Mouse (Mus musculus) Patski (cell line): ENCODE measurements at regions not wholly inside any gene's neighbourhood (a gene's known extent, or its start where the extent isn't known, plus 50 kb on each side); places are given as distances from the start of the nearest gene placed in this dataset.

Experiments used
- ATAC-seq: fragments of 100-300 bp; one replicate; pipeline ENCODE4 v1.8.0; 2021
- CTCF ChIA-PET: fragments of 350-600 bp; sonication (Branson Sonifier 250); formaldehyde crosslinking; loops from one replicate; lab custom pipeline; 2022; ENCODE audit warnings: inconsistent platforms; lab: Charles Lee
- POLR2A ChIA-PET: fragments of 350-600 bp; sonication (Branson Sonifier 250); formaldehyde crosslinking; loops from one replicate; lab custom pipeline; 2022; ENCODE audit warnings: antibody characterized with exemption, inconsistent platforms; lab: Charles Lee
- DNase-seq: peaks from one replicate; pipeline ENCODE4 v3.0.0-alpha.2; 2011; ENCODE audit warnings: low read depth, low spot score
- H3K27me3 ChIP-seq: fragments of 371-371 bp; one replicate; pipeline ENCODE4 v1.5.1; 2021
- CTCF ChIP-seq: fragments of 100-300 bp; IDR thresholded peaks from one replicate; pipeline ENCODE4 v1.5.1; 2021
- in situ Hi-C: fragments of 300-500 bp; cut with MboI; formaldehyde crosslinking; loops from 3 replicates; pipeline ENCODE4 v1.11.1; 2018; ENCODE audit warnings: low pct_unique_long_range_greater_than_20kb, mixed read lengths

- POLR2A ChIA-PET, result no interaction called here
- no peaks in the 10 kb centered on the region for H3K27me3 ChIP-seq
- ATAC-seq, result no peak
- no peak for TF ChIP-seq CTCF
- DNase-seq, result no peak
- CTCF ChIA-PET, result no interaction called here
- in situ Hi-C loops, result no loop called here
Measured at GRCm38 (mm10) chr11:113122137-113122536, 340.1 kb downstream of the Sox9 start.

DNA sequence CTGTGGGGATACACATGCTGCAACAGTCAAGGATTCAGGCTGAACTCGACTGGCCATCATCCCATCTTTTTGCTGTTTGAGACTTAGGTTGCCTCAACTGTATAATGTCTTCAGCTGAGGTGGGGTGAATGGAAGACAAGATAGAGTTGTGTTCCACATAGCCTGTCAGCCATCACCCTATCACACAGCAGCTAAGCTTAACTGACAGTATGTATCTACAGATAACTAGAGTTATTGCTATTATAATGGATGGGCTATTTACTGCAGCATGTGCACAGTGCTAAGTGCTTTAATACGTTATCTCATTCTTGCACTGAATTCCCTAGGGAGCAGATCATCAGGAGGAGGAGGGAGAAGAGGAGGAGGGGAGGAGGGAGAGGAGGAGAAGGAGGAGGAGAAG lies 340.9 kb downstream of the Sox9 start:
- POLR2A ChIA-PET, result no interaction called here
- ATAC-seq (no peak), DNase-seq (no peak)
- in situ Hi-C loops, result no loop called here
- TF ChIP-seq CTCF, result no peak
- no peaks in the 10 kb centered on the region for H3K27me3 ChIP-seq
- CTCF ChIA-PET, result no interaction called here

- DNase-seq, result no peak
- CTCF ChIA-PET, result no interaction called here
- H3K27me3 ChIP-seq, result no peaks in the 10 kb centered on the region
- no peak for TF ChIP-seq CTCF
- POLR2A ChIA-PET, result no interaction called here
- ATAC-seq, result no peak
- in situ Hi-C loops, result no loop called here
Measured at GRCm38 (mm10) chr11:113125832-113126231, 343.8 kb downstream of the Sox9 start.

- no peaks in the 10 kb centered on the region for H3K27me3 ChIP-seq
- CTCF ChIA-PET, result no interaction called here
- TF ChIP-seq CTCF, result no peak
- in situ Hi-C loops, result no loop called here
- POLR2A ChIA-PET, result no interaction called here
- DNase-seq (no peak), ATAC-seq (no peak)
Measured at GRCm38 (mm10) chr11:113129192-113129591, 347.2 kb downstream of the Sox9 start.

GRCm38 (mm10) chr11:113129975-113130374 lies 348.0 kb downstream of the Sox9 start:
- no peaks in the 10 kb centered on the region for H3K27me3 ChIP-seq
- ChIA-PET POLR2A (no interaction called here), CTCF (no interaction called here)
- in situ Hi-C loops, result no loop called here
- ATAC-seq, result no peak
- TF ChIP-seq CTCF, result no peak
- DNase-seq, result no peak

GRCm38 (mm10) chr11:113132078-113133064 lies 350.3 kb downstream of the Sox9 start:
- DNase-seq (no peak), ATAC-seq (no peak)
- ChIA-PET POLR2A (interaction anchor here (0.6 kb wide), 2 partner anchors 19 to 57 kb away, joined by 3 to 6 read pairs; no protein-coding TSS in a partner anchor), CTCF (no interaction called here)
- in situ Hi-C loops, result no loop called here
- TF ChIP-seq CTCF, result no peak
- no peaks in the 10 kb centered on the region for H3K27me3 ChIP-seq

GRCm38 (mm10) chr11:113133407-113133806 lies 351.4 kb downstream of the Sox9 start:
- no peaks in the 10 kb centered on the region for H3K27me3 ChIP-seq
- CTCF ChIA-PET, result no interaction called here
- POLR2A ChIA-PET, result no interaction called here
- ATAC-seq, result no peak
- in situ Hi-C loops, result no loop called here
- TF ChIP-seq CTCF, result no peak
- no peak for DNase-seq

DNA sequence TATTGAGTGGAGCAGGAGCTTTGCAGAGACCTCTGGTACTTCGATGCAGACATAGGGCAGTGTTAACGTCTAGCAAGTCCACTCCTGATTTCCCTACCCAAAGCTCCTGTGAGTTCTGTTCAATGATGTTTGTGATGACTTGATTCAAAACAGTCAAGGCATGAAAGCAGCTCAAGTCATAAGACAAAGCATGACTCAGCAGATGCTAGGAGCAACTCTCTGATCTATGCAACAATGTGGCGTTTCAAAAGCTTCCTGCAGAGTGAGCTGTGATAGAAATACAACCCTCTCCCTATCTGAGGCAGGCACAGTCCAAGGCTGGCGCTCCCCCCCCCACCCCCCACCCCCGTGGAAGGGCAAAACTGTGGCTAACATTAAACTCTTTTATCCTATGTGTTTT lies 353.2 kb downstream of the Sox9 start:
- in situ Hi-C loops, result no loop called here
- TF ChIP-seq CTCF, result no peak
- no peaks in the 10 kb centered on the region for H3K27me3 ChIP-seq
- ChIA-PET POLR2A (interaction anchor here (0.6 kb wide), 1 partner anchor 352 kb away, joined by 3 read pairs; no protein-coding TSS in a partner anchor), CTCF (interaction anchor here (1.1 to 1.4 kb wide), 3 partner anchors 8 to 29 kb away, joined by 3 to 4 read pairs (median 4); no protein-coding TSS in a partner anchor)
- DNase-seq (no peak), ATAC-seq (peak; percentile 65)

GRCm38 (mm10) chr11:113138462-113138861 lies 356.4 kb downstream of the Sox9 start:
- CTCF ChIA-PET, result no interaction called here
- TF ChIP-seq CTCF, result no peak
- no peak for DNase-seq
- POLR2A ChIA-PET, result no interaction called here
- H3K27me3 ChIP-seq, result no peaks in the 10 kb centered on the region
- no peak for ATAC-seq
- in situ Hi-C loops, result no loop called here

GRCm38 (mm10) chr11:113140595-113140994 lies 358.6 kb downstream of the Sox9 start:
- in situ Hi-C loops, result no loop called here
- POLR2A ChIA-PET, result no interaction called here
- CTCF ChIA-PET, result interaction anchor here (0.9 kb wide), 1 partner anchor 30 kb away, joined by 3 read pairs; no protein-coding TSS in a partner anchor
- DNase-seq, result no peak
- no peak for ATAC-seq
- H3K27me3 ChIP-seq, result no peaks in the 10 kb centered on the region
- no peak for TF ChIP-seq CTCF

DNA sequence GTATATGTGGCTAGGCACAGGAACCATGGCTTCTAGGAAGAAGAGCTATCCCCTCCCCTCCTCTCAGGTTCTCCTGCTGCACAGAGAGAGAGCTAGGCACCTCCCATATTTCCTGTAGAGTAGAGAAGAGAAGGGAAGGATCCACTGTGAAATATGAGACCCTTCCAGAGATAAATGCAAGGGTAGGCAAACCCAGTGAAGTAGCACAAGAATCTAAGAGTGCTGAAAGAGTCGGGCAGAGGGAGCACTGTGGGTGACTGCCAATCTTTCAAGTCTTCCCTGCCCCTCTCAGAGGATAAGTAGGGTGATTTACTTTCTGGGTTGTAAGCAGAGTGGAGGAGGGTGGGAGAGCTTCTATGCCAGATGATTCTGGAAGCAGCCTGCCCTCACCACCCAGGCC lies 360.8 kb downstream of the Sox9 start:
- H3K27me3 ChIP-seq, result no peaks in the 10 kb centered on the region
- POLR2A ChIA-PET, result no interaction called here
- ATAC-seq (no peak), DNase-seq (no peak)
- TF ChIP-seq CTCF, result no peak
- CTCF ChIA-PET, result interaction anchor here (2.4 kb wide), 1 partner anchor 22 kb away, joined by 12 read pairs; no protein-coding TSS in a partner anchor
- in situ Hi-C loops, result no loop called here
